Mouse (Mus musculus) midbrain, embryonic 13.5 days (tissue): Measurements from ENCODE around the gene Maea. TPM values are rescaled to one million over a fixed set of nuclear protein-coding genes. Genes with fewer than 3 reads are reported as not detected.

Source experiments
- ATAC-seq: fragments of 200-750 bp; cut with Nextera tagmentation; 2 replicates; pipeline ENCODE4 v1.8.0; 2017; ENCODE audit warnings: mild to moderate bottlenecking, moderate TSS enrichment, moderate library complexity
- H3K27ac ChIP-seq: fragments of 300-500 bp; sonication (generic); 2 replicates; pipeline ENCODE4 v1.5.1; 2015; ENCODE audit warnings: inconsistent platforms, mild to moderate bottlenecking, moderate library complexity
- H3K27me3 ChIP-seq: fragments of 300-500 bp; sonication (generic); 2 replicates; pipeline ENCODE4 v1.6.1; 2015; ENCODE audit warnings: mild to moderate bottlenecking, inconsistent platforms
- H3K36me3 ChIP-seq: fragments of 300-500 bp; sonication (generic); 2 replicates; pipeline ENCODE4 v1.6.1; 2015; ENCODE audit warnings: mild to moderate bottlenecking, inconsistent platforms
- H3K4me1 ChIP-seq: fragments of 300-500 bp; sonication (generic); replicated peaks from 2 replicates; pipeline ENCODE4 v1.6.1; 2015; ENCODE audit warnings: inconsistent platforms
- H3K4me2 ChIP-seq: fragments of 300-500 bp; sonication (generic); replicated peaks from 2 replicates; pipeline ENCODE4 v1.6.1; 2015; ENCODE audit warnings: moderate library complexity, mild to moderate bottlenecking, inconsistent platforms
- H3K4me3 ChIP-seq: fragments of 300-500 bp; sonication (generic); replicated peaks from 2 replicates; pipeline ENCODE4 v1.5.1; 2015; ENCODE audit warnings: mild to moderate bottlenecking, inconsistent platforms
- H3K9ac ChIP-seq: fragments of 300-500 bp; sonication (generic); replicated peaks from 2 replicates; pipeline ENCODE4 v1.6.1; 2015; ENCODE audit warnings: mild to moderate bottlenecking, inconsistent platforms
- H3K9me3 ChIP-seq: fragments of 300-500 bp; sonication (generic); 2 replicates; pipeline ENCODE4 v1.6.1; 2016; ENCODE audit warnings: mild to moderate bottlenecking, inconsistent platforms
- WGBS: fragments of 180-500 bp; shearing (Covaris S2); methylation state at CpG from one replicate; pipeline ENCODE4 v1.1.7; 2015; 5-methylcytosine and 5-hydroxymethylcytosine counted together
- polyA plus RNA-seq: library from polyadenylated mRNA; unstranded; fragments of >200 nt; fragmentation: Nextera tagmentation; extraction: Ambion mirVana; gene quantifications from 2 replicates; pipeline ENCODE4 v1.2.1, GENCODE M21; 2015

The Maea gene
- 138 and 146 TPM in 2 replicates for polyA plus RNA-seq

- Histone ChIP-seq H3K4me1 (peaks cover 23% of the 10 kb centered on the region), H3K9me3 (no peaks in the 10 kb centered on the region), H3K4me2 (peak within 1 kb of the TSS; percentile 93), H3K36me3 (peaks cover 10% of the 10 kb centered on the region), H3K4me3 (peak within 1 kb of the TSS; percentile 100), H3K27me3 (no peaks in the 10 kb centered on the region), H3K9ac (peak within 1 kb of the TSS; percentile 99), H3K27ac (peak within 1 kb of the TSS; percentile 90)
- ATAC-seq = peak; percentile 100
- WGBS = 1% methylated on average over 71 of the region's 71 CpGs
These were observed at the start of gene Maea for GRCm38 (mm10) chr5:33335273-33335976. Gene Maea (plus strand): TSS chr5:33335509.

- no peak overlapping the region for H3K4me2 ChIP-seq
- no peaks in the 10 kb centered on the region for H3K27me3 ChIP-seq
- no peaks in the 10 kb centered on the region for H3K9me3 ChIP-seq
- H3K9ac ChIP-seq = no peak overlapping the region
- H3K4me3 ChIP-seq = no peak overlapping the region
- 52% methylated on average over 16 of the region's 16 CpGs for WGBS
- no peaks in the 10 kb centered on the region for H3K4me1 ChIP-seq
- peak overlapping the region; percentile 19; the same call in 1 of the 2 replicates for H3K27ac ChIP-seq
- no peaks in the 10 kb centered on the region for H3K36me3 ChIP-seq
- ATAC-seq = peak; percentile 60; the same call in 1 of the 2 replicates
These were observed 41.4 kb upstream of the Maea start for GRCm38 (mm10) chr5:33293796-33294430.

- WGBS = 69% methylated on average over 6 of the region's 6 CpGs
- no peak for ATAC-seq
- no peak overlapping the region for H3K27ac ChIP-seq
- no peak overlapping the region for H3K4me2 ChIP-seq
- no peaks in the 10 kb centered on the region for H3K9me3 ChIP-seq
- no peak overlapping the region for H3K4me3 ChIP-seq
- H3K9ac ChIP-seq = no peak overlapping the region
- no peaks in the 10 kb centered on the region for H3K36me3 ChIP-seq
- no peaks in the 10 kb centered on the region for H3K27me3 ChIP-seq
- no peaks in the 10 kb centered on the region for H3K4me1 ChIP-seq
These were observed 38.1 kb upstream of the Maea start for GRCm38 (mm10) chr5:33297164-33297563.

GRCm38 (mm10) chr5:33301801-33302200 is 33.5 kb upstream of the Maea start:
- H3K27ac ChIP-seq = no peak overlapping the region
- no peak for ATAC-seq

GRCm38 (mm10) chr5:33310704-33311462 is 24.4 kb upstream of the Maea start:
- Histone ChIP-seq H3K4me3 (no peak overlapping the region), H3K9ac (no peak overlapping the region), H3K9me3 (no peaks in the 10 kb centered on the region), H3K4me2 (no peak overlapping the region), H3K36me3 (no peaks in the 10 kb centered on the region), H3K27ac (no peak overlapping the region), H3K4me1 (no peaks in the 10 kb centered on the region), H3K27me3 (no peaks in the 10 kb centered on the region)
- 63% methylated on average over 3 of the region's 3 CpGs for WGBS
- ATAC-seq = no peak

More at GRCm38 (mm10) chr5:33301801-33302200, 33.5 kb upstream of the Maea start:
- no peaks in the 10 kb centered on the region for H3K4me1 ChIP-seq
- H3K4me2 ChIP-seq = no peak overlapping the region
- WGBS = 89% methylated on average over 2 of the region's 2 CpGs
- H3K36me3 ChIP-seq = no peaks in the 10 kb centered on the region
- H3K4me3 ChIP-seq = no peak overlapping the region
- H3K9me3 ChIP-seq = no peaks in the 10 kb centered on the region
- H3K27me3 ChIP-seq = no peaks in the 10 kb centered on the region
- no peak overlapping the region for H3K9ac ChIP-seq

- H3K4me3 ChIP-seq = no peak overlapping the region
These were observed 23.1 kb upstream of the Maea start for GRCm38 (mm10) chr5:33312192-33312591.

GRCm38 (mm10) chr5:33324491-33324890 is 10.8 kb upstream of the Maea start:
- H3K36me3 ChIP-seq = no peaks in the 10 kb centered on the region
- no peak for ATAC-seq
- no peak overlapping the region for H3K4me2 ChIP-seq
- no peaks in the 10 kb centered on the region for H3K9me3 ChIP-seq
- H3K27me3 ChIP-seq = no peaks in the 10 kb centered on the region
- H3K27ac ChIP-seq = no peak overlapping the region
- 47% methylated on average over 2 of the region's 2 CpGs for WGBS
- H3K9ac ChIP-seq = no peak overlapping the region
- H3K4me1 ChIP-seq = no peaks in the 10 kb centered on the region
- no peak overlapping the region for H3K4me3 ChIP-seq

More at GRCm38 (mm10) chr5:33312192-33312591, 23.1 kb upstream of the Maea start:
- no peak overlapping the region for H3K9ac ChIP-seq
- 80% methylated on average over 7 of the region's 7 CpGs for WGBS
- H3K4me2 ChIP-seq = no peak overlapping the region
- ATAC-seq = no peak
- no peaks in the 10 kb centered on the region for H3K36me3 ChIP-seq
- no peaks in the 10 kb centered on the region for H3K27me3 ChIP-seq
- H3K27ac ChIP-seq = no peak overlapping the region
- H3K9me3 ChIP-seq = no peaks in the 10 kb centered on the region
- no peaks in the 10 kb centered on the region for H3K4me1 ChIP-seq

- peak overlapping the region; percentile 90 for H3K27ac ChIP-seq
- ATAC-seq = no peak
- peak overlapping the region; percentile 100 for H3K4me3 ChIP-seq
- H3K36me3 ChIP-seq = peaks cover 10% of the 10 kb centered on the region
- H3K9ac ChIP-seq = peak overlapping the region; percentile 73
- peak overlapping the region; percentile 64 for H3K4me2 ChIP-seq
- peaks cover 23% of the 10 kb centered on the region for H3K4me1 ChIP-seq
- WGBS = 24% methylated on average over 18 of the region's 18 CpGs
- H3K9me3 ChIP-seq = no peaks in the 10 kb centered on the region
- no peaks in the 10 kb centered on the region for H3K27me3 ChIP-seq
These were observed 682 bp upstream of the Maea start for GRCm38 (mm10) chr5:33334381-33335272.

GRCm38 (mm10) chr5:33335977-33336360 is 660 bp downstream of the Maea start:
- H3K27me3 ChIP-seq = no peaks in the 10 kb centered on the region
- H3K9me3 ChIP-seq = no peaks in the 10 kb centered on the region
- H3K27ac ChIP-seq = peak overlapping the region; percentile 81
- no peak for ATAC-seq
- peak overlapping the region; percentile 93 for H3K4me2 ChIP-seq
- WGBS = under 1% methylated on average over 27 of the region's 31 CpGs
- H3K9ac ChIP-seq = peak overlapping the region; percentile 99
- peaks cover 10% of the 10 kb centered on the region for H3K36me3 ChIP-seq
- H3K4me3 ChIP-seq = peak overlapping the region; percentile 100
- H3K4me1 ChIP-seq = peaks cover 23% of the 10 kb centered on the region

GRCm38 (mm10) chr5:33337206-33337605 is 1.9 kb downstream of the Maea start:
- H3K27me3 ChIP-seq = no peaks in the 10 kb centered on the region
- H3K4me2 ChIP-seq = peak overlapping the region; percentile 93
- no peak for ATAC-seq
- H3K36me3 ChIP-seq = peaks cover 10% of the 10 kb centered on the region
- no peak overlapping the region for H3K27ac ChIP-seq
- 88% methylated on average over 8 of the region's 8 CpGs for WGBS
- H3K4me3 ChIP-seq = peak overlapping the region; percentile 100
- no peaks in the 10 kb centered on the region for H3K9me3 ChIP-seq
- H3K4me1 ChIP-seq = peaks cover 23% of the 10 kb centered on the region
- H3K9ac ChIP-seq = no peak overlapping the region

- WGBS = 91% methylated on average over 6 of the region's 6 CpGs
- Histone ChIP-seq H3K27ac (no peak overlapping the region), H3K9me3 (no peaks in the 10 kb centered on the region), H3K9ac (no peak overlapping the region), H3K36me3 (peaks cover 18% of the 10 kb centered on the region), H3K4me1 (peaks cover 23% of the 10 kb centered on the region), H3K4me3 (no peak overlapping the region), H3K27me3 (no peaks in the 10 kb centered on the region), H3K4me2 (no peak overlapping the region)
- ATAC-seq = no peak
These were observed 5.9 kb downstream of the Maea start for GRCm38 (mm10) chr5:33341165-33341564.
